Comparison of ENCODE assay signal across 34 mouse cellular contexts in the genomic region with DNA sequence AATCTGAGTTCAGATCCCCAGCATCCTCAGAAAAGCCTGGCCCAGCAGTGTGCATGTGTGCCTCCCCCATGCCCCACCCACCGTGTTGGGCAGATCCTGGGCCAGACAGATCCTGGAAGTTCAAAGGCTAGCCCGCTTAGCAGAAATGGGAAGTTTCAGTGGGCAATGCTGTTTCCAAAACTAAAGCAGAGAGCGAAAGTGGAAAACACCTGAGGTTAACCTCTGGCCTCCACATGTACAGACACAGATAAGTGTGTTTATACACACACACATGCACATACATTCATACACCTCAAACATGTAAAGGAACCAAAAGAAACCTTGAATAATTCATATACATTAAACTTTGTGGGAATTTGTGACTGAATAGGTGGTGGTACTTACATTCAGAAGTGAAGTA.
"Had no signal": no experiment of that assay in that cellular context is flagged by ENCODE, and none has a peak within 500 bp of the region (broad histone marks: within the 10 kb centered on the region; RNA-seq: fewer than 3 reads in every experiment).

No protein-coding gene starts in this region.

- DNase-seq: heart, postnatal 10 days; heart, postnatal 14 days; heart, postnatal 36 days; heart, postnatal 4 days; kidney, adult 11 months; kidney, adult 18-20 months; kidney, adult 2 months; kidney, adult 8-10 months; kidney, adult 9 months; kidney, postnatal 10 days; kidney, postnatal 14 days; kidney, postnatal 25 days; kidney, postnatal 36 days; kidney, postnatal 4 days; layer of hippocampus, postnatal 36 days had no signal

- H3K9me3 ChIP-seq: heart, embryonic 10.5 days; heart, embryonic 15.5 days; hindbrain, embryonic 13.5 days; hindbrain, embryonic 15.5 days; intestine, embryonic 15.5 days; kidney, embryonic 15.5 days had no signal

- H3K4me2 ChIP-seq: heart, embryonic 11.5 days; heart, embryonic 12.5 days; heart, embryonic 13.5 days; heart, embryonic 15.5 days; hindbrain, embryonic 12.5 days; hindbrain, embryonic 13.5 days; hindbrain, embryonic 14.5 days; hindbrain, embryonic 15.5 days; intestine, embryonic 15.5 days; kidney, embryonic 15.5 days had no signal

- H3K4me1 ChIP-seq: heart, embryonic 10.5 days; heart, embryonic 12.5 days; heart, embryonic 13.5 days; hindbrain, embryonic 13.5 days; intestine, embryonic 15.5 days had no signal

- H3K4me3 ChIP-seq: heart, embryonic 10.5 days; heart, embryonic 12.5 days; heart, embryonic 13.5 days; heart, embryonic 15.5 days; hindbrain, embryonic 10.5 days; hindbrain, embryonic 12.5 days; hindbrain, embryonic 13.5 days; hindbrain, embryonic 15.5 days; intestine, embryonic 15.5 days; kidney, embryonic 15.5 days; layer of hippocampus, adult 2 months; left cerebral cortex, adult 2 months had no signal

- H3K9ac ChIP-seq: heart, embryonic 12.5 days; heart, embryonic 13.5 days; heart, embryonic 15.5 days; hindbrain, embryonic 12.5 days; hindbrain, embryonic 13.5 days; hindbrain, embryonic 14.5 days; hindbrain, embryonic 15.5 days; intestine, embryonic 15.5 days; kidney, embryonic 15.5 days had no signal

- H3K27ac ChIP-seq: heart, embryonic 10.5 days; heart, embryonic 13.5 days; heart, embryonic 15.5 days; hindbrain, embryonic 10.5 days; hindbrain, embryonic 12.5 days; hindbrain, embryonic 13.5 days; hindbrain, embryonic 14.5 days; hindbrain, embryonic 15.5 days; hindbrain, postnatal 0 days; intestine, embryonic 15.5 days; kidney, embryonic 15.5 days; kidney, postnatal 0 days; layer of hippocampus, adult 2 months; left cerebral cortex, adult 2 months had no signal

- H3K36me3 ChIP-seq: heart, embryonic 10.5 days; heart, embryonic 12.5 days; heart, embryonic 13.5 days; heart, embryonic 15.5 days; hindbrain, embryonic 10.5 days; hindbrain, embryonic 12.5 days; hindbrain, embryonic 13.5 days; hindbrain, embryonic 15.5 days; intestine, embryonic 15.5 days; kidney, embryonic 15.5 days had no signal

- H3K27me3 ChIP-seq: heart, embryonic 12.5 days; heart, embryonic 13.5 days; heart, embryonic 15.5 days; hindbrain, embryonic 12.5 days; hindbrain, embryonic 13.5 days; hindbrain, embryonic 15.5 days; intestine, embryonic 15.5 days; kidney, embryonic 15.5 days had no signal

- ATAC-seq: hindbrain, embryonic 16.5 days; hindbrain, postnatal 0 days; intestine, embryonic 15.5 days; intestine, embryonic 16.5 days; intestine, postnatal 0 days had no signal
